Mouse (Mus musculus): Measurements from ENCODE around the gene Hs3st3b1. TPM values are rescaled to one million over a fixed set of nuclear protein-coding genes. Genes with fewer than 3 reads are reported as not detected.

Hs3st3b1 gene
- 20.0 and 21.1 TPM in 2 replicates for polyA plus RNA-seq (2015; fragmentation: Nextera tagmentation; extraction: Ambion mirVana)

DNA sequence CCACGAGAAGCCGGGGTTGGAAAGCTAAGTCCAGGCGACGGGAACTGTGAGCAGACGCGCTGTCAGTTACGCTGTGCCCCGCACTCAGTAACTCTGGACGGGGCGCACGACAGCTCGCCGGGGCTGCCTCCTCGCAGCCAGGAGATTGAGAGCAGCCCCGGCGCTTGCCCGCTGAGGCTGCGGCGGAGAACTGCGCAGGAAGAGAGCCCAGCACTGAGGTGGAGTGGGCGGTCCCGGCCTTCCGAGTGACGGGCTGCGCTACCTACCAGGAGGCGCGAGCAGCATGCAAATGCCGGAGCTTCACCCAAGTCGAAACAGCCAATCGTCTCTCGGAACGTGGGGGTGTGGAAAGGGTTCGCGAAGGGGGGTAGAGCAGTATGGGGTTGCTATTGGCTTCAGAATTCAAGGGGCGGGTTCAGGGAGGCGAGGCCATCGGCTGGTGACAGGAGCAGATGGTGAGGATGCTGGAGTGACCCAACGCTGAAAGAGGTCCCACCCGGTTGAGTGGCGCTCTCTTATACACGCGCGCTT is at the start of gene Hs3st3b1:
Gene Hs3st3b1 (minus strand): TSS at position 200 of the 531 bp plus-strand sequence.
- H3K9ac ChIP-seq (replicated peaks) = peak within 1 kb of the TSS; percentile 77
- H3K4me3 ChIP-seq (ENCODE audit: low read depth, low read length) = peak within 1 kb of the TSS; percentile 67
- H3K9me3 ChIP-seq (ENCODE audit: low read length) = no peaks in the 10 kb centered on the region
- H3K4me2 ChIP-seq (ENCODE audit: low read depth, low read length) = peak within 1 kb of the TSS; percentile 75
- WGBS (ENCODE audit: insufficient replicate concordance) = 1% methylated on average over 43 of the region's 43 CpGs
- peaks cover 72% of the 10 kb centered on the region for H3K27me3 ChIP-seq (ENCODE audit: insufficient read depth, low read length)
- peak; percentile 91 for DNase-seq
- H3K4me1 ChIP-seq (ENCODE audit: insufficient read depth) = peaks cover 18% of the 10 kb centered on the region; the same call in 1 of the 2 replicates
- H3K27ac ChIP-seq (ENCODE audit: low read depth) = peak within 1 kb of the TSS; percentile 89
- peak; percentile 88 for ATAC-seq
- no peaks in the 10 kb centered on the region for H3K36me3 ChIP-seq (replicated peaks; ENCODE audit: insufficient read depth, low read length)
- TF ChIP-seq EP300 (IDR thresholded peaks at IDR 0.05; ENCODE audit: low read depth) = peak; percentile 72
- no peak for TF ChIP-seq CTCF (IDR thresholded peaks at IDR 0.05; ENCODE audit: low read depth)

DNA sequence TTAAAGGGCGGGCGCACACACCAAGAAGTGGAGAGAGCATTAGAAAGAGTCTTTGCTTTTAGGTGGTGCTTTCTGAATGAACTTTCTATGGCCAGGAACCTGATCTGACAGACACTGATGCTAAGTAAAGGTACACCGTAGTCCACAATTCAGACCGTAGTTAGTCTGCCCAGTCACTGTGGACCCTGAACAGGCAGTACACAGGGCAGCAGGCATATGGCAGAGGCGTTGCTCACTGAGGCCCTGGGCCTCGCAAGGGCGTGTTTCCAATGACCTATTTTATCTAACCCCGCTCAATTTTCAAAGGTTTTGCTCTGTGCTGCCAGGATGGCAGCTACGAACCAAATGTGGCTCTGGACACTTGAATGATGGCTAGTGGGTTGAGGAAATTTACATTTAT is 49.4 kb upstream of the Hs3st3b1 start:
- TF ChIP-seq EP300 (IDR thresholded peaks at IDR 0.05; ENCODE audit: low read depth) (no peak), CTCF (IDR thresholded peaks at IDR 0.05; ENCODE audit: low read depth) (no peak)
- H3K36me3 ChIP-seq (replicated peaks; ENCODE audit: insufficient read depth, low read length) = no peaks in the 10 kb centered on the region; the same call in 1 of the 2 replicates
- no peak overlapping the region for H3K4me2 ChIP-seq (ENCODE audit: low read depth, low read length)
- no peak for ATAC-seq
- peaks cover 13% of the 10 kb centered on the region for H3K4me1 ChIP-seq (ENCODE audit: insufficient read depth)
- no peak overlapping the region for H3K4me3 ChIP-seq (ENCODE audit: low read depth, low read length)
- H3K27ac ChIP-seq (ENCODE audit: low read depth) = no peak overlapping the region
- no peak overlapping the region for H3K9ac ChIP-seq (replicated peaks)
- H3K27me3 ChIP-seq (ENCODE audit: insufficient read depth, low read length) = no peaks in the 10 kb centered on the region
- WGBS (ENCODE audit: insufficient replicate concordance) = 76% methylated on average over 9 of the region's 9 CpGs
- DNase-seq = no peak
- H3K9me3 ChIP-seq (ENCODE audit: low read length) = no peaks in the 10 kb centered on the region

DNA sequence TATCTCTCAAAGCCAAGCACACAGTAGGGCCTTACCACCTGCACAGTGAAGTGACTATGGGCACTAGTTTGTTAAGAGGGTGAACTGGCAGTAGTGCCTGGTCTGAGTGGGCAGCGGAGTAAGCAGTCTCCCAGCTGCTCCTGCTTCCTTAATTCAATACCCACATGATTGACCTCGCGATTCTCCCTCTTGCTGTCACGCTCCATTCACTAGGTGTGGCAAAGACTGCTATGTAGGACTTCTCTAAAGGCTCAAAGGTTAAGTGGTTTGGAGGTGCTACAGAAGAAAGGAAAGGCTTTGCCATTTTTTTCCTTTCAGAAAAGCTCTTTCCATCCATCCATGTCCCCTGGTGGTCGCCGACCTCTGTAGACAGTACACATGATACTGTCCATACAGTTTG is 48.7 kb upstream of the Hs3st3b1 start:
- H3K27me3 ChIP-seq (ENCODE audit: insufficient read depth, low read length) = no peaks in the 10 kb centered on the region
- H3K27ac ChIP-seq (ENCODE audit: low read depth) = no peak overlapping the region
- H3K9ac ChIP-seq (replicated peaks) = no peak overlapping the region
- no peaks in the 10 kb centered on the region for H3K36me3 ChIP-seq (replicated peaks; ENCODE audit: insufficient read depth, low read length)
- no peak overlapping the region for H3K4me2 ChIP-seq (ENCODE audit: low read depth, low read length)
- ATAC-seq (no peak), DNase-seq (no peak)
- TF ChIP-seq EP300 (IDR thresholded peaks at IDR 0.05; ENCODE audit: low read depth) = no peak
- TF ChIP-seq CTCF (IDR thresholded peaks at IDR 0.05; ENCODE audit: low read depth) = no peak
- H3K9me3 ChIP-seq (ENCODE audit: low read length) = no peaks in the 10 kb centered on the region
- WGBS (ENCODE audit: insufficient replicate concordance) = 86% methylated on average over 6 of the region's 6 CpGs
- H3K4me1 ChIP-seq (ENCODE audit: insufficient read depth) = peaks cover 7% of the 10 kb centered on the region
- H3K4me3 ChIP-seq (ENCODE audit: low read depth, low read length) = no peak overlapping the region

DNA sequence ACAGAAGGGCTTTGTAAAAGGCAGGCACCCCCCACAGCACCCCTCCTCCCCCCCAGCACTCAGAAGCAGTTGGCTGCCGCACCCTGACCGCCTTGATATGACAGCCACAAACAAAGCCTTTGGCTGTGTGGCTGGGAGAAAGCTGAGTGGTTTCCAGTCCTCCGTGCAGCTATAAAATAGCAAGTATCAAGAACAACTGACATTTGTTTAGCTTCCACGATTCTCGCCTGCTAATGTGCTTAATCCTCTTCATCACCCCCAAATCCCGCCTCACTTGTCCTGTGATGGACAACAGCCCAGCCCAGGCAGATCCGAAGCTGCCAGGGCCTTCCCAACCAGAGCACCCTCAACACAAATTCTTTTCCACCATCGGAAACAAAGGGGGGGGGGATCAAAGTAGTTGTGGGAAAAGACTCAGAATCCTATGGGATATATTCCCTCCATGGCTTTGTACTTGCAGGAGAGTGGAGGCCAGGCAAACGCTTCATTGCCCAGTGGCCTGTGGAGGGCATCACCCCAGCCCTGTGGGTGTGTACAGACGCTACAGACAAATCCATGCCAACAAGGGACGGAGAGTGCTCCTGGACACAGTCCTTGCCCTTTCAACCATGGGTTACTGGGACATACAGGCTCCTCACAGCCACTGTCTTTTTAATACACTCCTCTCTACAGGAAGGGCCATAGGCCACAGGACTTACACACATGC is 47.3 kb upstream of the Hs3st3b1 start:
- TF ChIP-seq CTCF (IDR thresholded peaks at IDR 0.05; ENCODE audit: low read depth) = no peak
- TF ChIP-seq EP300 (IDR thresholded peaks at IDR 0.05; ENCODE audit: low read depth) = no peak
- no peaks in the 10 kb centered on the region for H3K9me3 ChIP-seq (ENCODE audit: low read length)
- H3K36me3 ChIP-seq (replicated peaks; ENCODE audit: insufficient read depth, low read length) = no peaks in the 10 kb centered on the region
- 62% methylated on average over 11 of the region's 11 CpGs for WGBS (ENCODE audit: insufficient replicate concordance)
- H3K4me3 ChIP-seq (ENCODE audit: low read depth, low read length) = no peak overlapping the region
- ATAC-seq (peak; percentile 57; the same call in 1 of the 2 replicates), DNase-seq (no peak)
- H3K27ac ChIP-seq (ENCODE audit: low read depth) = no peak overlapping the region
- 0 out of 2 replicates have a peak, but pooled peaks cover 4% of the 10 kb centered on the region for H3K4me1 ChIP-seq (ENCODE audit: insufficient read depth)
- no peak overlapping the region for H3K9ac ChIP-seq (replicated peaks)
- H3K4me2 ChIP-seq (ENCODE audit: low read depth, low read length) = no peak overlapping the region
- H3K27me3 ChIP-seq (ENCODE audit: insufficient read depth, low read length) = no peaks in the 10 kb centered on the region

DNA sequence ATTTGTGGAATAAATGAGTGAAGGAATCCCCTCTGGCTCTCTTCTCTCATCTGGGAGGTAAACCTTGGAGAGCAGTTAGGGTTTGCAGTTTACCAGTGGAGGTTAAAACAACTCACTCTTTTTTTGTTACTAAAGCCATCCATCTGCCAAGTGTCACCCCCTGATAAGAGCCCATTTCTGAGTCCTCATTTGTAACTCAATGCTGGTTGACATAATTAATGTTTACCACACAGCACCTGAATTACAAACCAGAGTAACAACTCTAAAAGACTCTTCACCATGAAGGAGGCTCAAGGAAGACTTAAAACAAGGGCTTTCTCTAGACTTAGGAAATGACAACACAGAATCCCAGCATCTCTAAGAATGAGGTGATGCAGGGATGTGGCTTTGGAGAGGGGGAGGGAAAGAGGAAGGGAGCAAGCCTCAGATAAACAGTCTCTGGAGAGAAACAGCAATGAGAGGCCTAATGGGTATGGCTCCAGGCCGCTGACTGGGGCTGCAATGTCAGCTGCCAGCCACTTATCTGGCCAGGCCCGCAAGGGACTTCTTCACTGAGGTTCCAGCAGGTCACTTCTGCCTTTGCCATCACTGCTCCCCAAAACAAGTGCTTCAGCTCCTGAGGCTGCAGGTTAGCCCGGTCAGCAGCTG is 46.4 kb upstream of the Hs3st3b1 start:
- TF ChIP-seq CTCF (IDR thresholded peaks at IDR 0.05; ENCODE audit: low read depth) (no peak), EP300 (IDR thresholded peaks at IDR 0.05; ENCODE audit: low read depth) (0 out of 2 replicates have a peak, but pooled peaks have one; percentile 22)
- no peaks in the 10 kb centered on the region for H3K9me3 ChIP-seq (ENCODE audit: low read length)
- ATAC-seq = peak; percentile 56
- H3K27me3 ChIP-seq (ENCODE audit: insufficient read depth, low read length) = no peaks in the 10 kb centered on the region
- no peak overlapping the region for H3K4me3 ChIP-seq (ENCODE audit: low read depth, low read length)
- DNase-seq = no peak
- no peak overlapping the region for H3K9ac ChIP-seq (replicated peaks)
- 0 out of 2 replicates have a peak, but pooled peaks cover 4% of the 10 kb centered on the region for H3K4me1 ChIP-seq (ENCODE audit: insufficient read depth)
- H3K36me3 ChIP-seq (replicated peaks; ENCODE audit: insufficient read depth, low read length) = no peaks in the 10 kb centered on the region; the same call in 1 of the 2 replicates
- no peak overlapping the region for H3K4me2 ChIP-seq (ENCODE audit: low read depth, low read length)
- WGBS (ENCODE audit: insufficient replicate concordance) = 49% methylated on average over 3 of the region's 3 CpGs
- no peak overlapping the region for H3K27ac ChIP-seq (ENCODE audit: low read depth)
